Mouse (Mus musculus): ENCODE results near the gene Nedd9. TPM values are rescaled to one million over a fixed set of nuclear protein-coding genes. Genes with fewer than 3 reads are reported as not detected.

The Nedd9 gene
- total and polyA plus RNA-seq, 3 experiments, result 0.15 to 0.25 TPM; not detected in 1

- Histone ChIP-seq H3K27ac (ENCODE audit: control insufficient read depth, low read depth, low read length) (no peak overlapping the region), H3K4me1 (ENCODE audit: control insufficient read depth in 1 of 2, insufficient read depth in 2 of 2, low read length in 2 of 2) (no peaks in the 10 kb centered on the region), H3K9me3 (replicated peaks; ENCODE audit: insufficient read depth, low read length) (no peaks in the 10 kb centered on the region), H3K36me3 (ENCODE audit: control insufficient read depth in 1 of 2, insufficient read depth in 2 of 2, low read length in 2 of 2) (no peaks in the 10 kb centered on the region), H3K4me3 (ENCODE audit: control insufficient read depth in 1 of 2, insufficient read depth in 1 of 2, low read depth in 2 of 2, low read length in 2 of 2) (no peak overlapping the region), H3K79me2 (ENCODE audit: control insufficient read depth, insufficient read depth, low read length, poor library complexity) (no peaks in the 10 kb centered on the region), H3K9ac (ENCODE audit: control insufficient read depth, low read depth, low read length, poor library complexity, severe bottlenecking) (no peak overlapping the region), H3K27me3 (ENCODE audit: control insufficient read depth in 1 of 2, insufficient read depth in 2 of 2, low read length in 2 of 2) (no peaks in the 10 kb centered on the region)
- TF ChIP-seq MAFK (IDR thresholded peaks at IDR 0.05; ENCODE audit: borderline replicate concordance, low read depth, low read length) (no peak), ZNF384 (IDR thresholded peaks at IDR 0.05; ENCODE audit: low read depth, low read length) (no peak), NELFE (IDR thresholded peaks at IDR 0.05; ENCODE audit: low read depth, low read length) (no peak), MXI1 (IDR thresholded peaks at IDR 0.05; ENCODE audit: low read depth, low read length) (no peak), CTCF (IDR thresholded peaks at IDR 0.05 in 2 of 3, conservative IDR thresholded peaks at IDR 0.05 in 1 of 3; ENCODE audit: control insufficient read depth in 1 of 3, insufficient read depth in 1 of 3, low read depth in 2 of 3, low read length in 3 of 3, poor library complexity in 1 of 3, severe bottlenecking in 1 of 3) (no peak), ZC3H11A (IDR thresholded peaks at IDR 0.05; ENCODE audit: low read depth, low read length) (no peak), BHLHE40 (IDR thresholded peaks at IDR 0.05; ENCODE audit: borderline replicate concordance, low read depth, low read length) (no peak), ETS1 (IDR thresholded peaks at IDR 0.05; ENCODE audit: low read depth, low read length) (no peak), GATA1 (IDR thresholded peaks at IDR 0.05; ENCODE audit: low read depth, low read length) (no peak), ZMIZ1 (IDR thresholded peaks at IDR 0.05; ENCODE audit: low read depth, low read length) (no peak), CHD2 (IDR thresholded peaks at IDR 0.05; ENCODE audit: low read length) (no peak)
- no peak for DNase-seq (ENCODE audit: low read depth, low spot score)
Measured at GRCm38 (mm10) chr13:41335767-41336166, 151.4 kb downstream of the Nedd9 start.

- Histone ChIP-seq H3K36me3 (ENCODE audit: control insufficient read depth in 1 of 2, insufficient read depth in 2 of 2, low read length in 2 of 2) (no peaks in the 10 kb centered on the region), H3K27ac (ENCODE audit: control insufficient read depth, low read depth, low read length) (no peak overlapping the region), H3K9ac (ENCODE audit: control insufficient read depth, low read depth, low read length, poor library complexity, severe bottlenecking) (no peak overlapping the region), H3K4me3 (ENCODE audit: control insufficient read depth in 1 of 2, insufficient read depth in 1 of 2, low read depth in 2 of 2, low read length in 2 of 2) (no peak overlapping the region), H3K27me3 (ENCODE audit: control insufficient read depth in 1 of 2, insufficient read depth in 2 of 2, low read length in 2 of 2) (no peaks in the 10 kb centered on the region), H3K4me1 (ENCODE audit: control insufficient read depth in 1 of 2, insufficient read depth in 2 of 2, low read length in 2 of 2) (no peaks in the 10 kb centered on the region), H3K9me3 (replicated peaks; ENCODE audit: insufficient read depth, low read length) (no peaks in the 10 kb centered on the region), H3K79me2 (ENCODE audit: control insufficient read depth, insufficient read depth, low read length, poor library complexity) (no peaks in the 10 kb centered on the region)
- TF ChIP-seq KAT2A (conservative IDR thresholded peaks at IDR 0.05; ENCODE audit: low read depth, low read length), result no peak
- no peak for TF ChIP-seq MAZ (IDR thresholded peaks at IDR 0.05; ENCODE audit: low read depth, low read length)
- TF ChIP-seq GATA1 (IDR thresholded peaks at IDR 0.05; ENCODE audit: low read depth, low read length), result no peak
- no peak for TF ChIP-seq MEF2A (IDR thresholded peaks at IDR 0.05; ENCODE audit: extremely low read depth, insufficient replicate concordance, low read depth, low read length, poor library complexity, severe bottlenecking)
- TF ChIP-seq POLR2AphosphoS2 (IDR thresholded peaks at IDR 0.05; ENCODE audit: low read length), result no peak
- TF ChIP-seq JUND (IDR thresholded peaks at IDR 0.05; ENCODE audit: low read depth, low read length), result no peak
- TF ChIP-seq MYC (IDR thresholded peaks at IDR 0.05; ENCODE audit: low read depth, low read length), result no peak
- no peak for TF ChIP-seq UBTF (IDR thresholded peaks at IDR 0.05; ENCODE audit: borderline replicate concordance, insufficient read depth, low read depth, low read length)
- TF ChIP-seq ZMIZ1 (IDR thresholded peaks at IDR 0.05; ENCODE audit: low read depth, low read length), result no peak
- no peak for TF ChIP-seq NRF1 (IDR thresholded peaks at IDR 0.05; ENCODE audit: insufficient read depth, low read depth, low read length, poor library complexity, severe bottlenecking)
- TF ChIP-seq ELF1 (IDR thresholded peaks at IDR 0.05; ENCODE audit: low read depth, low read length), result no peak
- TF ChIP-seq BHLHE40 (IDR thresholded peaks at IDR 0.05; ENCODE audit: borderline replicate concordance, low read depth, low read length), result no peak
- TF ChIP-seq SMC3 (IDR thresholded peaks at IDR 0.05; ENCODE audit: low read depth, low read length), result no peak
- no peak for TF ChIP-seq CTCF (IDR thresholded peaks at IDR 0.05 in 2 of 3, conservative IDR thresholded peaks at IDR 0.05 in 1 of 3; ENCODE audit: control insufficient read depth in 1 of 3, insufficient read depth in 1 of 3, low read depth in 2 of 3, low read length in 3 of 3, poor library complexity in 1 of 3, severe bottlenecking in 1 of 3)
- no peak for TF ChIP-seq MYB (IDR thresholded peaks at IDR 0.05; ENCODE audit: low read depth, low read length)
- TF ChIP-seq RAD21 (IDR thresholded peaks at IDR 0.05; ENCODE audit: low read depth, low read length), result no peak
- TF ChIP-seq MAFK (IDR thresholded peaks at IDR 0.05; ENCODE audit: borderline replicate concordance, low read depth, low read length), result no peak
- no peak for DNase-seq (ENCODE audit: low read depth, low spot score)
Measured at GRCm38 (mm10) chr13:41334641-41335000, 152.5 kb downstream of the Nedd9 start.
